Mouse (Mus musculus) MEL (cell line): Measurements from ENCODE around the gene Ern1. TPM values are rescaled to one million over a fixed set of nuclear protein-coding genes. Genes with fewer than 3 reads are reported as not detected.

Experiments used
- DNase-seq: peaks from one replicate; pipeline ENCODE4 v3.0.0; 2011; ENCODE audit warnings: low read depth, low spot score
- H3K27ac ChIP-seq: 2 replicates; pipeline ENCODE4 v1.5.1; 2012; ENCODE audit warnings: low read depth, mild to moderate bottlenecking, control low read depth, low read length, moderate library complexity; ENCODE audit not compliant: control insufficient read depth
- H3K27me3 ChIP-seq, 2 experiments: fragments of 150-350 bp in 1 of 2; sonication (generic) in 1 of 2; 2 replicates each; pipeline ENCODE4 v1.6.1; 2012; ENCODE audit warnings: low read length in 2 of 2, mild to moderate bottlenecking in 2 of 2, improper control_type of control experiment in 1 of 2, moderate library complexity in 1 of 2; ENCODE audit not compliant: insufficient read depth in 2 of 2, control insufficient read depth in 1 of 2
- H3K36me3 ChIP-seq, 2 experiments: 2 replicates each; pipeline ENCODE4 v1.6.1; 2012 to 2014; ENCODE audit warnings: low read length in 2 of 2, improper control_type of control experiment in 1 of 2, inconsistent platforms in 1 of 2, mild to moderate bottlenecking in 1 of 2; ENCODE audit not compliant: insufficient read depth in 2 of 2, control insufficient read depth in 1 of 2
- H3K4me1 ChIP-seq, 2 experiments: fragments of 150-350 bp in 1 of 2; sonication (generic) in 1 of 2; 2 replicates each; pipeline ENCODE4 v1.6.1; 2012; ENCODE audit warnings: low read length in 2 of 2, improper control_type of control experiment in 1 of 2, mild to moderate bottlenecking in 1 of 2; ENCODE audit not compliant: insufficient read depth in 2 of 2, control insufficient read depth in 1 of 2
- H3K4me3 ChIP-seq, 2 experiments: fragments of 150-350 bp in 1 of 2; sonication (generic) in 1 of 2; 2 replicates each; pipeline ENCODE4 v1.5.1; 2012; ENCODE audit warnings: low read depth in 2 of 2, low read length in 2 of 2, mild to moderate bottlenecking in 2 of 2, moderate library complexity in 2 of 2, control low read depth in 1 of 2, improper control_type of control experiment in 1 of 2; ENCODE audit not compliant: control insufficient read depth in 1 of 2, insufficient read depth in 1 of 2
- H3K79me2 ChIP-seq: 2 replicates; pipeline ENCODE4 v1.6.1; 2012; ENCODE audit warnings: mild to moderate bottlenecking, low read length, moderate library complexity; ENCODE audit not compliant: control insufficient read depth, poor library complexity, insufficient read depth
- H3K9ac ChIP-seq: 2 replicates; pipeline ENCODE4 v1.6.1; 2012; ENCODE audit warnings: low read depth, mild to moderate bottlenecking, control low read depth, low read length, moderate library complexity; ENCODE audit not compliant: control insufficient read depth, poor library complexity, severe bottlenecking
- H3K9me3 ChIP-seq: fragments of 150-350 bp; sonication (generic); replicated peaks from 2 replicates; pipeline ENCODE4 v1.6.1; 2012; ENCODE audit warnings: mild to moderate bottlenecking, low read length, improper control_type of control experiment, moderate library complexity; ENCODE audit not compliant: insufficient read depth
- CHD2 ChIP-seq: IDR thresholded peaks from 2 replicates; pipeline ENCODE4 v1.6.1; 2011; ENCODE audit warnings: low read length, improper control_type of control experiment
- GABPA ChIP-seq: IDR thresholded peaks from 2 replicates; pipeline ENCODE4 v1.6.1; 2012; ENCODE audit warnings: low read depth, mild to moderate bottlenecking, inconsistent platforms, low read length, improper control_type of control experiment, moderate library complexity
- HCFC1 ChIP-seq: IDR thresholded peaks from 2 replicates; pipeline ENCODE4 v1.6.1; 2012; ENCODE audit warnings: low read depth, mild to moderate bottlenecking, inconsistent platforms, low read length, improper control_type of control experiment, moderate library complexity
- JUND ChIP-seq: IDR thresholded peaks from 2 replicates; pipeline ENCODE4 v1.6.1; 2011; ENCODE audit warnings: low read depth, mild to moderate bottlenecking, improper control_type of control experiment, low read length
- KAT2A ChIP-seq: conservative IDR thresholded peaks from 2 replicates; pipeline ENCODE4 v1.6.1; 2012; ENCODE audit warnings: low read depth, low read length, improper control_type of control experiment, inconsistent platforms
- MAX ChIP-seq: IDR thresholded peaks from 2 replicates; pipeline ENCODE4 v1.6.1; 2011; ENCODE audit warnings: low read length, improper control_type of control experiment
- MAZ ChIP-seq: IDR thresholded peaks from 2 replicates; pipeline ENCODE4 v1.6.1; 2012; ENCODE audit warnings: low read depth, mild to moderate bottlenecking, inconsistent platforms, low read length, improper control_type of control experiment
- MEF2A ChIP-seq: IDR thresholded peaks from 2 replicates; pipeline ENCODE4 v1.6.1; 2014; ENCODE audit warnings: low read depth, mild to moderate bottlenecking, inconsistent platforms, low read length, improper control_type of control experiment; ENCODE audit not compliant: poor library complexity, insufficient replicate concordance, severe bottlenecking; ENCODE audit errors: extremely low read depth
- MYC ChIP-seq: IDR thresholded peaks from 2 replicates; pipeline ENCODE4 v1.6.1; 2011; ENCODE audit warnings: low read depth, mild to moderate bottlenecking, low read length, improper control_type of control experiment, moderate library complexity
- NRF1 ChIP-seq: IDR thresholded peaks from 2 replicates; pipeline ENCODE4 v1.6.1; 2014; ENCODE audit warnings: low read depth, mild to moderate bottlenecking, inconsistent platforms, low read length, improper control_type of control experiment, moderate library complexity; ENCODE audit not compliant: poor library complexity, insufficient read depth, severe bottlenecking
- POLR2A ChIP-seq, 2 experiments: IDR thresholded peaks; 2 replicates each; pipeline ENCODE4 v1.6.1; 2011 to 2012; ENCODE audit warnings: low read length in 2 of 2, mild to moderate bottlenecking in 2 of 2, control low read depth in 1 of 2, improper control_type of control experiment in 1 of 2, low read depth in 1 of 2, moderate library complexity in 1 of 2; ENCODE audit not compliant: control insufficient read depth in 1 of 2, insufficient read depth in 1 of 2, poor library complexity in 1 of 2
- POLR2AphosphoS2 ChIP-seq: IDR thresholded peaks from 2 replicates; pipeline ENCODE4 v1.6.1; 2011; ENCODE audit warnings: low read length, improper control_type of control experiment
- POLR2AphosphoS5 ChIP-seq: IDR thresholded peaks from 2 replicates; pipeline ENCODE4 v1.6.1; 2012; ENCODE audit warnings: low read depth, borderline replicate concordance, mild to moderate bottlenecking, inconsistent platforms, low read length, moderate library complexity, mixed read lengths
- RAD21 ChIP-seq: IDR thresholded peaks from 2 replicates; pipeline ENCODE4 v1.6.1; 2011; ENCODE audit warnings: mild to moderate bottlenecking, low read depth, low read length, improper control_type of control experiment
- RCOR1 ChIP-seq: IDR thresholded peaks from 2 replicates; pipeline ENCODE4 v1.6.1; 2012; ENCODE audit warnings: low read depth, mild to moderate bottlenecking, inconsistent platforms, low read length, improper control_type of control experiment
- TBP ChIP-seq: IDR thresholded peaks from 2 replicates; pipeline ENCODE4 v1.8.0; 2011; ENCODE audit warnings: low read depth, low read length, improper control_type of control experiment
- UBTF ChIP-seq: IDR thresholded peaks from 2 replicates; pipeline ENCODE4 v1.6.1; 2012; ENCODE audit warnings: low read depth, mild to moderate bottlenecking, inconsistent platforms, low read length, improper control_type of control experiment, moderate library complexity, borderline replicate concordance; ENCODE audit not compliant: insufficient read depth
- USF1 ChIP-seq: IDR thresholded peaks from 2 replicates; pipeline ENCODE4 v1.6.1; 2014; ENCODE audit warnings: low read depth, mild to moderate bottlenecking, inconsistent platforms, low read length, improper control_type of control experiment, moderate library complexity
- USF2 ChIP-seq, 2 experiments: IDR thresholded peaks; 2 replicates each; pipeline ENCODE4 v1.6.1; 2011 to 2012; ENCODE audit warnings: improper control_type of control experiment in 2 of 2, low read length in 2 of 2, borderline replicate concordance in 1 of 2, inconsistent platforms in 1 of 2, low read depth in 1 of 2, mild to moderate bottlenecking in 1 of 2; ENCODE audit not compliant: insufficient read depth in 1 of 2
- ZC3H11A ChIP-seq: IDR thresholded peaks from 2 replicates; pipeline ENCODE4 v1.6.1; 2012; ENCODE audit warnings: low read depth, mild to moderate bottlenecking, inconsistent platforms, low read length, improper control_type of control experiment
- ZKSCAN1 ChIP-seq: IDR thresholded peaks from 2 replicates; pipeline ENCODE4 v1.6.1; 2012; ENCODE audit warnings: low read depth, mild to moderate bottlenecking, inconsistent platforms, low read length, improper control_type of control experiment, moderate library complexity
- ZNF384 ChIP-seq: IDR thresholded peaks from 2 replicates; pipeline ENCODE4 v1.6.1; 2012; ENCODE audit warnings: low read depth, mild to moderate bottlenecking, inconsistent platforms, low read length, improper control_type of control experiment
- polyA plus RNA-seq, 2 experiments: library from polyadenylated mRNA; stranded (reverse) in 1 of 2; unstranded in 1 of 2; fragments of >175 nt in 1 of 2; fragments of >200 nt in 1 of 2; gene quantifications; 2 replicates each; pipeline versions ENCODE4 v1.2.1 to v1.2.4; 2012; ENCODE audit warnings: low replicate concordance in 2 of 2, low read depth in 1 of 2; ENCODE audit not compliant: insufficient read length in 2 of 2, insufficient read depth in 1 of 2, missing spikeins in 1 of 2
- total RNA-seq: library from RNA; depleted of rRNA; stranded (reverse); fragments of 300-350 nt; gene quantifications from 2 replicates; pipeline ENCODE4 v1.2.3, GENCODE M21; 2012

The Ern1 gene
- total and polyA plus RNA-seq, 3 experiments: 4.3 to 5.7 TPM; not detected in 1

- Histone ChIP-seq H3K4me1 (peaks cover 5 to 16% of the 10 kb centered on the region in 2 experiments; a peak in 2 of 4 replicates), H3K9ac (no peak overlapping the region), H3K36me3 (peaks cover 3 to 23% of the 10 kb centered on the region in 2 experiments; a peak in 3 of 4 replicates), H3K27me3 (no peaks in the 10 kb centered on the region), H3K79me2 (peaks cover 9% of the 10 kb centered on the region), H3K4me3 (no peak overlapping the region), H3K9me3 (no peaks in the 10 kb centered on the region), H3K27ac (0 out of 2 replicates have a peak overlapping the region, but pooled peaks have one; percentile 1)
- TF ChIP-seq POLR2AphosphoS5 (no peak), USF1 (no peak), KAT2A (no peak), MAX (no peak), CHD2 (no peak; the same call in 1 of the 2 replicates), UBTF (no peak), MEF2A (no peak), JUND (no peak), MYC (no peak), ZC3H11A (no peak)
- DNase-seq: peak; percentile 53
Measured at GRCm38 (mm10) chr11:106503425-106503717, 15.7 kb upstream of the Ern1 start.

- Histone ChIP-seq H3K4me1 (peaks cover 5 to 18% of the 10 kb centered on the region in 2 experiments; a peak in 2 of 4 replicates), H3K27me3 (no peaks in the 10 kb centered on the region), H3K9me3 (no peaks in the 10 kb centered on the region), H3K4me3 (no peak overlapping the region), H3K36me3 (peaks cover under 1 to 23% of the 10 kb centered on the region in 2 experiments; a peak in 3 of 4 replicates), H3K79me2 (peaks cover 9% of the 10 kb centered on the region), H3K9ac (no peak overlapping the region; the same call in 1 of the 2 replicates), H3K27ac (peak overlapping the region; percentile 34)
- DNase-seq: peak; percentile 63
- TF ChIP-seq RAD21 (no peak), TBP (peak; percentile 27; the same call in 1 of the 2 replicates), RCOR1 (no peak; the same call in 1 of the 2 replicates), ZKSCAN1 (no peak), MAZ (no peak), USF2 (IDR thresholded peaks at IDR 0.05; ENCODE audit: borderline replicate concordance in 1 of 2, insufficient read depth in 1 of 2, low read depth in 1 of 2, low read length in 2 of 2) (no peak), HCFC1 (0 out of 2 replicates have a peak, but pooled peaks have one; percentile 22), POLR2A (IDR thresholded peaks at IDR 0.05; ENCODE audit: control insufficient read depth in 1 of 2, insufficient read depth in 1 of 2, low read depth in 1 of 2, low read length in 2 of 2, poor library complexity in 1 of 2) (peak; percentile 67 to 78; a peak in 3 of 4 replicates), NRF1 (no peak), CHD2 (peak; percentile 11; the same call in 1 of the 2 replicates), USF1 (no peak), JUND (no peak), POLR2AphosphoS5 (no peak), ZNF384 (peak; percentile 80), GABPA (no peak), POLR2AphosphoS2 (peak; percentile 70)
Measured at GRCm38 (mm10) chr11:106502631-106503424, 15.2 kb upstream of the Ern1 start.
